Mouse (Mus musculus): ENCODE data around the gene Gm20481.
"Not testable (repeated sequence)": the region's sequence is repeated elsewhere in the genome, so short reads cannot be mapped to it uniquely, and the experiment has no call there.

Gene Gm20481

GRCm38 (mm10) chr17:34975581-34976492 lies 6.1 kb downstream of the Gm20481 start:
- DNase-seq (ENCODE audit: low read depth, low spot score): no peak

GRCm38 (mm10) chr17:34977000-34977399 lies 7.3 kb downstream of the Gm20481 start:
- no peak for DNase-seq (ENCODE audit: low read depth, low spot score)

GRCm38 (mm10) chr17:34978239-34978638 lies 8.5 kb downstream of the Gm20481 start:
- no peak for DNase-seq (ENCODE audit: low read depth, low spot score)

GRCm38 (mm10) chr17:34979631-34980030 lies 9.9 kb downstream of the Gm20481 start:
- no peak for DNase-seq (ENCODE audit: low read depth, low spot score)

GRCm38 (mm10) chr17:34980655-34981054 lies 10.9 kb downstream of the Gm20481 start:
- DNase-seq (ENCODE audit: low read depth, low spot score): no peak

DNA sequence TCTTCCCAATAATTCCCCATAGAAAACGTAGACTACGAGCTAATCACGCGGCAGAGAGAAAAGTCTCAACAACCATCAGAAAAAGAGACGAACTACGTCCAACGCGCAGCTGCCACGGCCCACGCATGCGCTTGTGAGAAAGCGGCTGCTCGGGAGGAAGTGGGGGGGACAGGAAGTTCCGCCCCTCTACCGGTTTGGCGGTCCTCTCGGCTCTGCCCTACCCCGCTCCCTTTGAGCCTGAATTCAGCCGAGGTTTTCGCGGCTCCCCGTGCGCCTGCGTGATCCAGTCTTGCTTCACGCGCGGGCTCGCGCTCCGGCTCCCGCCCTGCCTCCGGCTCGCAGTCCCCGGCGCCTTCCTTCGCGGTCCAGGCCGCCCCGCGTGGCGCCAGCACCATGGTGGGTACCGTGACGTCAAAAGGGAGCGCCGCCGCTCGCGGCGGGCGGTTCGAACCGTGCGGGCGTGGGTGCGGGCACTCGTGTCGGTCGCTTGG lies 12.0 kb downstream of the Gm20481 start, which contains the start of gene Lsm2:
Gene Lsm2 (plus strand): TSS at position 173 of the 491 bp plus-strand sequence.
- peak; percentile 78 for DNase-seq (ENCODE audit: low read depth, low spot score)

- no peak for DNase-seq (ENCODE audit: low read depth, low spot score)
Measured at GRCm38 (mm10) chr17:34982328-34982727, 12.6 kb downstream of the Gm20481 start.

DNA sequence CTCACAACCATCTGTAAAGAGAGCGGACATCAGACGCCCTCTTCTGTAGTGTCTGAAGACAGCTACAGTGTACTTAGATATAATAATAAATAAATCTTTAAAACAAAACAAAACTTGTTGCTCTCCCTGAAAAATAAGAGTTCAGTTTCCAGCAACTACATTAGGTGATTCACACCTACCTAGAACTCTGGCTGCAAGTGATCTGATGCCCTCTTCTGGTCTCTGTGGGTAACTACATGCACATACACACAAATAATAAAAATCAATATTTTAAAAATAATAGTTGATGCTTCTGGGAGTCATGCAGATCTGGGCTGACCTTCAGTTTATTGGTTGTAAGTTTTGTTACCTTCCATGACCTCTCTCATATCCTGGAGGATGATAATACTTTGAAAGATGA lies 14.5 kb downstream of the Gm20481 start:
- DNase-seq (ENCODE audit: low read depth, low spot score): no peak

- no peak for DNase-seq (ENCODE audit: low read depth, low spot score)
Measured at GRCm38 (mm10) chr17:34994751-34995150, 25.0 kb downstream of the Gm20481 start.

DNA sequence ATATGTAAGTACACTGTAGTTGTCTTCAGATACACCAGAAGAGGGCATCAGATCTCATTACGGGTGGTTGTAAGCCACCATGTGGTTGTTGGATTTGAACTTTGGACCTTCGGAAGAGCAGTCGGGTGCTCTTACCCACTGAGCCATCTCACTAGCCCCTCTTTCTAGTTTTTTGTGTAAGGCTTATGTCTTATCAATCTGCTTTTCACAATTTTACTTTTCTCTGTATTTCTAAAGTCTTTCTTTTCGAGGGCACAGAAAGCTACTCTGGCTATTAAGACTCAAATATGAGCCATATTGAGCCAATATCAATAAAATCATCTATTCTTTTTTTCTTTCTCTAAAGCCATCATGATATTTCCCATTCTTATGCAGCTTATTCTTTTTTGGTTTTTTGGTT lies 25.5 kb downstream of the Gm20481 start:
- DNase-seq (ENCODE audit: low read depth, low spot score): not testable (repeated sequence)

- not testable (repeated sequence) for DNase-seq (ENCODE audit: low read depth, low spot score)
Measured at GRCm38 (mm10) chr17:34995927-34996326, 26.2 kb downstream of the Gm20481 start.

DNA sequence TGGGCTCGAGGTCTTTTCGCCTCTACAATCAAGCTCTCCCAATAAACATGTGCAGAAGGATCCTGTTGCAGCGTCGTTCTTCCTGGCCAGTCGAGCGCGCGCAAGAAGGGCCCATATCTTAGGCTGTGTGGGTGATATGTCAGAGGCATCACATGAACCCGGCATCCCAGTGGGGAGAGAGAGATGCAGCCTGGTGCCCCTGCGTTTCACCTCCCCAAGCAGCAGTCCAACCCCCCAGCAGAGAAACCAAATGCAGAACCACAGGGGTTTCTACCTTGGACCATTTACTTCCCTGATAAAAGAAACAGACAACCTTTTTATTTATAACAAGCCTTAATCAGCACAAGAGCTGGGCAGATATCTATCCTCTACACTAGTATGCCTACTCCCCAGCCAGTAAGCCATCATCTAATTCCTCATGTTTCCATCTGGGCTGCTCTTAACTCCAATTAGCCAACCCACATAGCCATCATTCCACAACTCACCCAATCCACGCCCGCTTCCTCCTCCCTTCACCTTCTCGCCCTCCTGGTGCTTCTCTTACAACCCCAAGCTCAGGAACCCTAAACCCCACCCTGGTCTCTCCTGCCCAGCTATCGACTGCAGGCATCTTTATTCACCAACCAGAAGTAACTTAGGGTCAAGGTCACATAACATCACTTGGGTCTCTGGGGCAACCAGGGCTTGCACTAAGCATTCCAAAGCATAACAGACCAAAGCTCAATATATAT lies 26.9 kb downstream of the Gm20481 start:
- no peak for DNase-seq (ENCODE audit: low read depth, low spot score)

- DNase-seq (ENCODE audit: low read depth, low spot score): no peak
Measured at GRCm38 (mm10) chr17:34997142-34997483, 27.4 kb downstream of the Gm20481 start.

GRCm38 (mm10) chr17:34998526-34999430 lies 29.1 kb downstream of the Gm20481 start:
- DNase-seq (ENCODE audit: low read depth, low spot score): no peak

DNA sequence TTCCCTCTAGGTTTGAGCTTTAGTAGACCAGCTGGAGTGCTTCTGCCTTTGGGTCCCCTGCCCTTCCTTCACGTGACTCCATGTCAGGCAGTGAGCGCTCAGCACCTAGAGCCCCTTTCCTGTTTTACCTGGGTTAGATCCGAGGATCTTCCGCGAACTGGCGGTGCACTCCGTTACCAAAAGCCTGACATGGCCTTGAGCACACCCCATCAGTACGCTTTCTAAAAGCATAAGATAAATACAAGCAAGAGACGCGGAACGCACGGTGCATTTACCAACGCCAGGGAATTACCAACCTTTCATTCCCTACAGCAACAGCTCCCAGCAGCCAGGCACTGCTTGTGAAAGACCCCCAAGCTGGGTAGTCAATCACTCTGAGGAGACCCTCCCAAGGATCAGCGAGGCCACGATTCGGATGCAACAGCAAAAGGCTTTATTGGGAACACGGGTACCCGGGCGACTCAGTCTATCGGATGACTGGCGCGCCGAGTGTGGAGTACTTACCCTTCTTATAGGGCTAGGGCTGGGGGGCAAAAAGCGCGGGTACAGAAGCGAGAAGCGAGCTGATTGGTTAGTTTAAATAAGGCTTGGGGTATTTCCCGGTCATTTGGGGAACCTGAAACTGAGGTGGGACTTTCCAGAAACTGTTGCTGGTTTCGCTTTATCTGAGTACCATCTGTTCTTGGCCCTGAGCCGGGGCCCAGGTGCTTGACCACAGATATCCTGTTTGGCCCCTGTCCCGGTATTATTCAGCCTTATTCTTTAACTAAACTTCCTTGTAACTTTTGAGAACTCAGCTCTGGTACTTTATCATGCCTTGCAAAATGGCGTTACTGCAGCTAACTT lies 30.4 kb downstream of the Gm20481 start:
- not testable (repeated sequence) for DNase-seq (ENCODE audit: low read depth, low spot score)

- DNase-seq (ENCODE audit: low read depth, low spot score): peak; percentile 74
Measured at GRCm38 (mm10) chr17:35000717-35001451, 31.2 kb downstream of the Gm20481 start, which contains the start of gene Vars. Vars (plus strand) TSS chr17:35000987.

DNA sequence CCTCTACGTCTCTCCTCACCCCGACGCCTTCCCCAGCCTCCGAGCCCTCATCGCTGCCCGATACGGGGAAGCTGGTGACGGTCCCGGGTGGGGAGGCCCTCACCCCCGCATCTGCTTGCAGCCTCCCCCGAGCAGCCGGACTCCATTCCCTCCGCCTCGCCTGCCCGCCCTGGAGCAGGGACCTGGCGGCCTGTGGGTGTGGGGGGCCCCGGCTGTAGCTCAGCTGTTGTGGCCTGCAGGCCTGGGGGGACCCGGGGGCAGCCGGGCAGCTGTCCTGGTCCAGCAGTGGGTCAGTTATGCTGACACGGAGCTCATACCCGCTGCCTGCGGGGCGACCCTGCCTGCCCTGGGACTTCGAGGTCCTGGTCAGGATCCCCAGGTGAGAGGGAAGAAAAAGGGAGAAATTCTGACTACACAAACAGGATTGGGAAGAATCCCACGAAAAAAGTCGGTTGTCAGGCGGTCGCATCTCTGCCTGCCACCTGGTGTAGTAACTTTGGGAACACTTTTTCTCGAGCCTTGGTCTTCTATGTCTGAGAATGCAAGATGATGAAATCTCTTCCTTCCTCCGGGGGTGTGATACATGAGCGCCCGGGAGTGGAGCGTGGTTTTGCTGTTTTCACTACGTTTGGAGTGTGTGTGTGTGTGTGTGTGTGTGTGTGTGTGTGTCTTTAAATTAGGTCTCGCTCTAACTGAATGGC lies 31.9 kb downstream of the Gm20481 start:
- DNase-seq (ENCODE audit: low read depth, low spot score): no peak

DNA sequence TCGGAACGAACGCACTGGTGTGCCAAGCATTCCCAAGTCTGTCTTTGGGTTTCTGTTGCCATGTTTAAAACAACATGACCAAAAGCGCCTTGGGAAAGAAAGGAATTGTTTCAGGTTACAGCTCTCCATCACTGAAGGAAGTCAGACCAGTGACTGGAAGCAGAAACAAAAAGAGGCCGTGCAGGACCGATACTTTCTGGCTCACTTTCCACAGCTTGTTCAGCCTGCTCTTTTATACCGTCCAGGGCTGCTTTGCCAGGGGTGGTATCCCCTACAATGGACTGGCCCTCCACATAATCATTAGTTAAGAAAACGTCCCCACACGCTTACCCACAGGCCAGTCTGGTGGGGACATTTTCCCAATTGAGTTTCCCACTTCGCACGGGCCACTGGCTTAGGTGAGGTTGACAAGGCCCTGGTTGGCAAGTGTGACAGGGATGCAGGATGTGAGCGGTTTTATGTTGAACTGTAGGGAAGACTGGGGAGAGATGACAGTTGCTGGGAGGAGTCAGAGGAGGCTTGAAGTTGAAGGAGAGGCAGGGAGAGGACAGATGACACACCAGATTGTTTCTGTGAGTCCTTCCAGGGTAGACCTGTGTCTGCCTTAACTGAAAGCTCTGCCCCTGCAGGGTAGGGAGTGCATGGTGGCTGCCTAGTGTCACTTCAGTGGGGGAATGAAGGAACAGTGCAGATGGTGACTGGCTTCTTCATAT lies 32.6 kb downstream of the Gm20481 start:
- no peak for DNase-seq (ENCODE audit: low read depth, low spot score)

Data from c-Kit-negative CD71-positive TER-119-positive erythroid progenitor cells, embryonic 14.5 days (primary cell).